Mouse (Mus musculus) thymus, postnatal 0 days (tissue): Measurements from ENCODE around the gene Stac2. TPM values are rescaled to one million over a fixed set of nuclear protein-coding genes. Genes with fewer than 3 reads are reported as not detected.
A peak's percentile ranks its signal among the peaks of the same experiment; 100 is the strongest.

Experiments
- DNase-seq: peaks from one replicate; pipeline ENCODE4 v3.0.0-alpha.2; 2015; ENCODE audit warnings: low spot score
- polyA plus RNA-seq: library from polyadenylated mRNA; unstranded; fragments of >200 nt; fragmentation: Nextera tagmentation; extraction: Ambion mirVana; gene quantifications from 2 replicates; pipeline ENCODE4 v1.2.1, GENCODE M21; 2015

Stac2 gene
- polyA plus RNA-seq, 1 experiment from 2014 or later: 0.23 TPM

- peak; percentile 65 for DNase-seq
Measured at GRCm38 (mm10) chr11:98022555-98023371, 30.5 kb downstream of the Stac2 start, which contains the start of gene Cacnb1. Gene Cacnb1 (minus strand): TSS chr11:98023034.

- no peak for DNase-seq
Measured at GRCm38 (mm10) chr11:98022253-98022554, 31.1 kb downstream of the Stac2 start.

GRCm38 (mm10) chr11:98021565-98022252, 31.6 kb downstream of the Stac2 start:
- no peak for DNase-seq

GRCm38 (mm10) chr11:98021118-98021517, 32.1 kb downstream of the Stac2 start:
- no peak for DNase-seq

- DNase-seq: no peak
Measured at GRCm38 (mm10) chr11:98020710-98021109, 32.6 kb downstream of the Stac2 start.

GRCm38 (mm10) chr11:98019883-98020610, 33.2 kb downstream of the Stac2 start:
- DNase-seq: no peak

- DNase-seq: peak; percentile 75
Measured at GRCm38 (mm10) chr11:98018858-98019641, 34.2 kb downstream of the Stac2 start.

- no peak for DNase-seq
Measured at GRCm38 (mm10) chr11:98018222-98018621, 35.0 kb downstream of the Stac2 start.

- DNase-seq: no peak
Measured at GRCm38 (mm10) chr11:98016824-98017223, 36.4 kb downstream of the Stac2 start.

- DNase-seq: no peak
Measured at GRCm38 (mm10) chr11:98016177-98016576, 37.1 kb downstream of the Stac2 start.

- DNase-seq: no peak
Measured at GRCm38 (mm10) chr11:98012831-98013230, 40.4 kb downstream of the Stac2 start.

GRCm38 (mm10) chr11:98011716-98012115, 41.5 kb downstream of the Stac2 start:
- no peak for DNase-seq

- peak; percentile 49 for DNase-seq
Measured at GRCm38 (mm10) chr11:98008087-98008486, 45.2 kb downstream of the Stac2 start.

GRCm38 (mm10) chr11:98005686-98006085, 47.6 kb downstream of the Stac2 start:
- DNase-seq: no peak

- DNase-seq: peak; percentile 59
Measured at GRCm38 (mm10) chr11:98005076-98005475, 48.2 kb downstream of the Stac2 start.

GRCm38 (mm10) chr11:98004161-98004560, 49.1 kb downstream of the Stac2 start:
- no peak for DNase-seq

- DNase-seq: peak; percentile 76
Measured at GRCm38 (mm10) chr11:98003171-98003671, 50.0 kb downstream of the Stac2 start.

- peak; percentile 93 for DNase-seq
Measured at GRCm38 (mm10) chr11:98002627-98003026, 50.6 kb downstream of the Stac2 start.

- peak; percentile 57 for DNase-seq
Measured at GRCm38 (mm10) chr11:98001986-98002385, 51.3 kb downstream of the Stac2 start.

GRCm38 (mm10) chr11:98001351-98001824, 51.9 kb downstream of the Stac2 start:
- peak; percentile 88 for DNase-seq
